Mouse (Mus musculus) Patski (cell line): ENCODE measurements at regions not wholly inside any gene's neighbourhood (a gene's known extent, or its start where the extent isn't known, plus 50 kb on each side); places are given as distances from the start of the nearest gene placed in this dataset.

Source experiments
- ATAC-seq: fragments of 100-300 bp; one replicate; pipeline ENCODE4 v1.8.0; 2021
- CTCF ChIA-PET: fragments of 350-600 bp; sonication (Branson Sonifier 250); formaldehyde crosslinking; loops from one replicate; lab custom pipeline; 2022; ENCODE audit warnings: inconsistent platforms; lab: Charles Lee
- POLR2A ChIA-PET: fragments of 350-600 bp; sonication (Branson Sonifier 250); formaldehyde crosslinking; loops from one replicate; lab custom pipeline; 2022; ENCODE audit warnings: antibody characterized with exemption, inconsistent platforms; lab: Charles Lee
- DNase-seq: peaks from one replicate; pipeline ENCODE4 v3.0.0-alpha.2; 2011; ENCODE audit warnings: low read depth, low spot score
- H3K27me3 ChIP-seq: fragments of 371-371 bp; one replicate; pipeline ENCODE4 v1.5.1; 2021
- CTCF ChIP-seq: fragments of 100-300 bp; IDR thresholded peaks from one replicate; pipeline ENCODE4 v1.5.1; 2021
- in situ Hi-C: fragments of 300-500 bp; cut with MboI; formaldehyde crosslinking; loops from 3 replicates; pipeline ENCODE4 v1.11.1; 2018; ENCODE audit warnings: low pct_unique_long_range_greater_than_20kb, mixed read lengths

GRCm38 (mm10) chr11:44251821-44252220 is 148.0 kb upstream of the Il12b start:
- ChIA-PET POLR2A (no interaction called here), CTCF (no interaction called here)
- DNase-seq, result no peak
- TF ChIP-seq CTCF, result no peak
- no peaks in the 10 kb centered on the region for H3K27me3 ChIP-seq
- in situ Hi-C loops, result no loop called here
- no peak for ATAC-seq

- ATAC-seq (no peak), DNase-seq (no peak)
- TF ChIP-seq CTCF, result no peak
- in situ Hi-C loops, result no loop called here
- CTCF ChIA-PET, result interaction anchor here (1.1 kb wide), 1 partner anchor 10 kb away, joined by 3 read pairs; no protein-coding TSS in a partner anchor
- H3K27me3 ChIP-seq, result no peaks in the 10 kb centered on the region
- POLR2A ChIA-PET, result no interaction called here
These were observed 139.3 kb upstream of the Il12b start for GRCm38 (mm10) chr11:44260376-44261111.

- CTCF ChIA-PET, result interaction anchor here (1.6 kb wide), 1 partner anchor 24 kb away, joined by 4 read pairs; no protein-coding TSS in a partner anchor
- no peaks in the 10 kb centered on the region for H3K27me3 ChIP-seq
- in situ Hi-C loops, result no loop called here
- POLR2A ChIA-PET, result no interaction called here
- DNase-seq (no peak), ATAC-seq (no peak)
- TF ChIP-seq CTCF, result no peak
These were observed 138.2 kb upstream of the Il12b start for GRCm38 (mm10) chr11:44261657-44262056.

- POLR2A ChIA-PET, result no interaction called here
- ATAC-seq (no peak), DNase-seq (no peak)
- H3K27me3 ChIP-seq, result no peaks in the 10 kb centered on the region
- no peak for TF ChIP-seq CTCF
- CTCF ChIA-PET, result interaction anchor here (1.6 kb wide), 1 partner anchor 23 kb away, joined by 4 read pairs; no protein-coding TSS in a partner anchor
- in situ Hi-C loops, result no loop called here
These were observed 137.3 kb upstream of the Il12b start for GRCm38 (mm10) chr11:44262571-44262970.

GRCm38 (mm10) chr11:44272268-44272667 is 127.6 kb upstream of the Il12b start:
- POLR2A ChIA-PET, result no interaction called here
- in situ Hi-C loops, result no loop called here
- ATAC-seq (no peak), DNase-seq (no peak)
- CTCF ChIA-PET, result no interaction called here
- TF ChIP-seq CTCF, result no peak
- no peaks in the 10 kb centered on the region for H3K27me3 ChIP-seq

- no peak for TF ChIP-seq CTCF
- CTCF ChIA-PET, result no interaction called here
- ATAC-seq, result no peak
- DNase-seq, result no peak
- H3K27me3 ChIP-seq, result no peaks in the 10 kb centered on the region
- in situ Hi-C loops, result no loop called here
- POLR2A ChIA-PET, result interaction anchor here (0.7 kb wide), 1 partner anchor 343 kb away, joined by 3 read pairs; no protein-coding TSS in a partner anchor
These were observed 121.2 kb upstream of the Il12b start for GRCm38 (mm10) chr11:44278521-44279208.

- TF ChIP-seq CTCF, result no peak
- ChIA-PET POLR2A (no interaction called here), CTCF (interaction anchor here (1.2 kb wide), 1 partner anchor 24 kb away, joined by 4 read pairs; no protein-coding TSS in a partner anchor)
- in situ Hi-C loops, result no loop called here
- no peak for DNase-seq
- H3K27me3 ChIP-seq, result no peaks in the 10 kb centered on the region
- no peak for ATAC-seq
These were observed 113.9 kb upstream of the Il12b start for GRCm38 (mm10) chr11:44285961-44286360.

- ATAC-seq (no peak), DNase-seq (no peak)
- CTCF ChIA-PET, result no interaction called here
- no peaks in the 10 kb centered on the region for H3K27me3 ChIP-seq
- TF ChIP-seq CTCF, result no peak
- POLR2A ChIA-PET, result no interaction called here
- in situ Hi-C loops, result no loop called here
These were observed 111.0 kb upstream of the Il12b start for GRCm38 (mm10) chr11:44288825-44289224.

- no peaks in the 10 kb centered on the region for H3K27me3 ChIP-seq
- DNase-seq (no peak), ATAC-seq (no peak)
- ChIA-PET CTCF (no interaction called here), POLR2A (interaction anchor here (0.6 to 0.7 kb wide), 2 partner anchors 9 to 602 kb away, joined by 4 read pairs; no protein-coding TSS in a partner anchor)
- in situ Hi-C loops, result no loop called here
- no peak for TF ChIP-seq CTCF
These were observed 96.1 kb upstream of the Il12b start for GRCm38 (mm10) chr11:44303786-44304185.

GRCm38 (mm10) chr11:44316061-44316460 is 83.8 kb upstream of the Il12b start:
- in situ Hi-C loops, result no loop called here
- POLR2A ChIA-PET, result no interaction called here
- CTCF ChIA-PET, result no interaction called here
- ATAC-seq, result no peak
- TF ChIP-seq CTCF, result no peak
- DNase-seq, result no peak
- H3K27me3 ChIP-seq, result no peaks in the 10 kb centered on the region

- no peak for TF ChIP-seq CTCF
- ChIA-PET POLR2A (no interaction called here), CTCF (no interaction called here)
- ATAC-seq (no peak), DNase-seq (no peak)
- in situ Hi-C loops, result no loop called here
- no peaks in the 10 kb centered on the region for H3K27me3 ChIP-seq
These were observed 80.7 kb upstream of the Il12b start for GRCm38 (mm10) chr11:44319136-44319535.
